Mouse (Mus musculus) adipose tissue, adult 10 weeks (tissue): ENCODE measurements around the gene Ifitm7. TPM values are rescaled to one million over a fixed set of nuclear protein-coding genes. Genes with fewer than 3 reads are reported as not detected.

Source experiments
- polyA plus RNA-seq: library from polyadenylated mRNA; stranded (reverse); fragments of 350-450 nt; fragmentation: Illumina TruSeq; extraction: RNeasy Lipid Tissue Mini Kit (QIAGEN cat#74804); gene quantifications from one replicate; pipeline ENCODE4 v1.2.3, GENCODE M21; 2014; ENCODE audit warnings: low read depth, low replicate concordance

Gene Ifitm7
- polyA plus RNA-seq: 2.6 TPM

GRCm38 (mm10) chr16:13986574-13987478, at the start of gene Ifitm7, which contains the start of gene 2900011O08Rik:
Ifitm7 (minus strand) TSS chr16:13986888.
2900011O08Rik (plus strand) TSS chr16:13986604.

Other genes starting within 250 kb of the Ifitm7 start
- 18.8 TPM for gene Rrn3, start 206.2 kb downstream of the Ifitm7 start, polyA plus RNA-seq
- gene Ntan1, start 168.0 kb downstream of the Ifitm7 start, polyA plus RNA-seq: 66.6 TPM
- gene Pdxdc1, start 83.8 kb downstream of the Ifitm7 start, polyA plus RNA-seq: 215 TPM
- 8.0 TPM for gene Mpv17l, start 83.7 kb downstream of the Ifitm7 start, polyA plus RNA-seq
- gene 2900011O08Rik, start 284 bp downstream of the Ifitm7 start, polyA plus RNA-seq: 1.1 TPM
- gene Nde1, start 176.4 kb upstream of the Ifitm7 start, polyA plus RNA-seq: 37.4 TPM
- gene Marf1, start 176.5 kb upstream of the Ifitm7 start, polyA plus RNA-seq: 20.1 TPM